Mouse (Mus musculus): Measurements from ENCODE around the gene Atf7. TPM values are rescaled to one million over a fixed set of nuclear protein-coding genes. Genes with fewer than 3 reads are reported as not detected.

Atf7 gene
- polyA plus RNA-seq, 1 experiment from 2014 or later = 14.2 TPM

GRCm38 (mm10) chr15:102499370-102499769 lies 125.9 kb downstream of the Atf7 start:
- H3K9me3 ChIP-seq (ENCODE audit: control insufficient read depth, low read length) = no peaks in the 10 kb centered on the region
- H3K9ac ChIP-seq (ENCODE audit: low read length) = no peak overlapping the region
- no peak overlapping the region for H3K4me2 ChIP-seq (ENCODE audit: low read depth)
- no peak overlapping the region for H3K27ac ChIP-seq (ENCODE audit: low read depth, low read length)
- no peaks in the 10 kb centered on the region for H3K27me3 ChIP-seq (ENCODE audit: control insufficient read depth, insufficient read depth, low read length)
- DNase-seq (ENCODE audit: low spot score) = no peak
- H3K4me3 ChIP-seq (ENCODE audit: low read depth, low read length) = no peak overlapping the region
- WGBS = 83% methylated on average over 3 of the region's 3 CpGs
- ATAC-seq (ENCODE audit: insufficient read depth, low FRiP score, low TSS enrichment) = no peak
- no peaks in the 10 kb centered on the region for H3K4me1 ChIP-seq (ENCODE audit: control insufficient read depth, insufficient read depth, low read length)
- peaks cover 34% of the 10 kb centered on the region for H3K36me3 ChIP-seq (ENCODE audit: control insufficient read depth, insufficient read depth, low read length)

GRCm38 (mm10) chr15:102498322-102498721 lies 126.9 kb downstream of the Atf7 start:
- no peak for ATAC-seq (ENCODE audit: insufficient read depth, low FRiP score, low TSS enrichment)
- H3K4me1 ChIP-seq (ENCODE audit: control insufficient read depth, insufficient read depth, low read length) = no peaks in the 10 kb centered on the region
- no peak overlapping the region for H3K4me3 ChIP-seq (ENCODE audit: low read depth, low read length)
- no peak overlapping the region for H3K27ac ChIP-seq (ENCODE audit: low read depth, low read length)
- H3K27me3 ChIP-seq (ENCODE audit: control insufficient read depth, insufficient read depth, low read length) = no peaks in the 10 kb centered on the region
- H3K9ac ChIP-seq (ENCODE audit: low read length) = no peak overlapping the region
- no peak overlapping the region for H3K4me2 ChIP-seq (ENCODE audit: low read depth)
- no peak for DNase-seq (ENCODE audit: low spot score)
- H3K36me3 ChIP-seq (ENCODE audit: control insufficient read depth, insufficient read depth, low read length) = peaks cover 29% of the 10 kb centered on the region
- WGBS = 92% methylated on average over 3 of the region's 3 CpGs
- no peaks in the 10 kb centered on the region for H3K9me3 ChIP-seq (ENCODE audit: control insufficient read depth, low read length)

GRCm38 (mm10) chr15:102487664-102488063 lies 137.6 kb downstream of the Atf7 start:
- Histone ChIP-seq H3K9me3 (ENCODE audit: control insufficient read depth, low read length) (no peaks in the 10 kb centered on the region), H3K27ac (ENCODE audit: low read depth, low read length) (no peak overlapping the region), H3K27me3 (ENCODE audit: control insufficient read depth, insufficient read depth, low read length) (no peaks in the 10 kb centered on the region), H3K4me3 (ENCODE audit: low read depth, low read length) (no peak overlapping the region), H3K4me1 (ENCODE audit: control insufficient read depth, insufficient read depth, low read length) (no peaks in the 10 kb centered on the region), H3K4me2 (ENCODE audit: low read depth) (no peak overlapping the region), H3K9ac (ENCODE audit: low read length) (no peak overlapping the region), H3K36me3 (ENCODE audit: control insufficient read depth, insufficient read depth, low read length) (peaks cover 23% of the 10 kb centered on the region)
- ATAC-seq (ENCODE audit: insufficient read depth, low FRiP score, low TSS enrichment) (no peak), DNase-seq (ENCODE audit: low spot score) (no peak)
- WGBS = 79% methylated on average over 1 of the region's 1 CpGs

- no peaks in the 10 kb centered on the region for H3K4me1 ChIP-seq (ENCODE audit: control insufficient read depth, insufficient read depth, low read length)
- H3K4me3 ChIP-seq (ENCODE audit: low read depth, low read length) = no peak overlapping the region
- peaks cover 22% of the 10 kb centered on the region for H3K36me3 ChIP-seq (ENCODE audit: control insufficient read depth, insufficient read depth, low read length)
- DNase-seq (ENCODE audit: low spot score) (no peak), ATAC-seq (ENCODE audit: insufficient read depth, low FRiP score, low TSS enrichment) (no peak)
- no peak overlapping the region for H3K4me2 ChIP-seq (ENCODE audit: low read depth)
- H3K9ac ChIP-seq (ENCODE audit: low read length) = no peak overlapping the region
- H3K27ac ChIP-seq (ENCODE audit: low read depth, low read length) = no peak overlapping the region
- no peaks in the 10 kb centered on the region for H3K9me3 ChIP-seq (ENCODE audit: control insufficient read depth, low read length)
- no peaks in the 10 kb centered on the region for H3K27me3 ChIP-seq (ENCODE audit: control insufficient read depth, insufficient read depth, low read length)
- WGBS = 94% methylated on average over 12 of the region's 12 CpGs
Measured at GRCm38 (mm10) chr15:102485853-102486252, 139.4 kb downstream of the Atf7 start.

- no peaks in the 10 kb centered on the region for H3K4me1 ChIP-seq (ENCODE audit: control insufficient read depth, insufficient read depth, low read length)
- H3K4me2 ChIP-seq (ENCODE audit: low read depth) = no peak overlapping the region
Measured at GRCm38 (mm10) chr15:102483136-102483535, 142.1 kb downstream of the Atf7 start.

More at GRCm38 (mm10) chr15:102483136-102483535, 142.1 kb downstream of the Atf7 start:
- WGBS = 94% methylated on average over 3 of the region's 3 CpGs
- DNase-seq (ENCODE audit: low spot score) = no peak
- Histone ChIP-seq H3K27me3 (ENCODE audit: control insufficient read depth, insufficient read depth, low read length) (no peaks in the 10 kb centered on the region), H3K9ac (ENCODE audit: low read length) (no peak overlapping the region), H3K4me3 (ENCODE audit: low read depth, low read length) (no peak overlapping the region), H3K36me3 (ENCODE audit: control insufficient read depth, insufficient read depth, low read length) (peaks cover 14% of the 10 kb centered on the region), H3K9me3 (ENCODE audit: control insufficient read depth, low read length) (no peaks in the 10 kb centered on the region), H3K27ac (ENCODE audit: low read depth, low read length) (no peak overlapping the region)
- ATAC-seq (ENCODE audit: insufficient read depth, low FRiP score, low TSS enrichment) = no peak

MicroRNA genes within 50 kb of the gene (microRNA counts, 519-probe panel; counts per million panel counts)
- 171 counts per million, percentile 57 among the panel's probes with 10 or more counts for microRNA mmu-miR-688

Small RNA genes within 50 kb of the gene (microRNA-seq; reads per million reads assigned to microRNA genes)
- not detected for gene Mir688

Other genes with a start within 250 kb of the Atf7 start
- 10.4 and 11.1 TPM in 2 replicates for gene Sp1, start 219.3 kb downstream of the Atf7 start, polyA plus RNA-seq (2014; fragmentation: Nextera tagmentation; extraction: Ambion mirVana)
- gene Amhr2, start 180.1 kb downstream of the Atf7 start, polyA plus RNA-seq (2014; fragmentation: Nextera tagmentation; extraction: Ambion mirVana) = 0.53 TPM in 1 of 2 replicates, not detected in the other
- gene Prr13, start 166.4 kb downstream of the Atf7 start, polyA plus RNA-seq (2014; fragmentation: Nextera tagmentation; extraction: Ambion mirVana) = 80.9 and 88.6 TPM in 2 replicates
- 220 and 232 TPM in 2 replicates for gene Pcbp2, start 154.9 kb downstream of the Atf7 start, polyA plus RNA-seq (2014; fragmentation: Nextera tagmentation; extraction: Ambion mirVana)
- gene Gm10337, start 121.7 kb downstream of the Atf7 start, polyA plus RNA-seq (2014; fragmentation: Nextera tagmentation; extraction: Ambion mirVana) = 4.1 and 10.3 TPM in 2 replicates
- 24.8 and 26.1 TPM in 2 replicates for gene Map3k12, start 108.4 kb downstream of the Atf7 start, polyA plus RNA-seq (2014; fragmentation: Nextera tagmentation; extraction: Ambion mirVana)
- gene Tarbp2, start 107.3 kb downstream of the Atf7 start, polyA plus RNA-seq (2014; fragmentation: Nextera tagmentation; extraction: Ambion mirVana) = 103 and 105 TPM in 2 replicates
- gene Npff, start 100.5 kb downstream of the Atf7 start, polyA plus RNA-seq (2014; fragmentation: Nextera tagmentation; extraction: Ambion mirVana) = 3.0 and 3.4 TPM in 2 replicates
- gene Gm28047, start 397 bp downstream of the Atf7 start, polyA plus RNA-seq (2014; fragmentation: Nextera tagmentation; extraction: Ambion mirVana) = not detected in 2 replicates
- 64.9 and 66.5 TPM in 2 replicates for gene Atp5g2, start 46.9 kb upstream of the Atf7 start, polyA plus RNA-seq (2014; fragmentation: Nextera tagmentation; extraction: Ambion mirVana)
- gene Calcoco1, start 96.7 kb upstream of the Atf7 start, polyA plus RNA-seq (2014; fragmentation: Nextera tagmentation; extraction: Ambion mirVana) = 36.7 and 40.9 TPM in 2 replicates

Data from neural tube, embryonic 11.5 days (tissue).